Mouse (Mus musculus) erythroblast, embryonic 14.5 days (primary cell): ENCODE data around the gene Lhfp. TPM values are rescaled to one million over a fixed set of nuclear protein-coding genes. Genes with fewer than 3 reads are reported as not detected.

Source experiments
- H3K27me3 ChIP-seq: 2 replicates; pipeline ENCODE4 v1.6.1; 2012; ENCODE audit warnings: inconsistent platforms; ENCODE audit not compliant: control insufficient read depth
- H3K36me3 ChIP-seq: 2 replicates; pipeline ENCODE4 v1.6.1; 2012; ENCODE audit warnings: mild to moderate bottlenecking, inconsistent platforms; ENCODE audit not compliant: control insufficient read depth
- H3K4me1 ChIP-seq: 2 replicates; pipeline ENCODE4 v1.6.1; 2012; ENCODE audit warnings: inconsistent platforms; ENCODE audit not compliant: control insufficient read depth
- H3K4me3 ChIP-seq: replicated peaks from 2 replicates; pipeline ENCODE3; 2012; ENCODE audit warnings: moderate library complexity, mild to moderate bottlenecking, inconsistent platforms
- H3K9me3 ChIP-seq: 2 replicates; pipeline ENCODE4 v1.6.1; 2012; ENCODE audit warnings: low read length, inconsistent platforms, mixed read lengths; ENCODE audit not compliant: control insufficient read depth
- GATA1 ChIP-seq: IDR thresholded peaks from 2 replicates; pipeline ENCODE4 v1.6.1; 2012; ENCODE audit warnings: low read length, inconsistent platforms, mixed read lengths
- TAL1 ChIP-seq: IDR thresholded peaks from 3 replicates; pipeline ENCODE4 v1.6.1; 2012; ENCODE audit warnings: low read length, inconsistent platforms, mixed read lengths
- polyA plus RNA-seq: library from polyadenylated mRNA; stranded (reverse); fragments of >175 nt; gene quantifications from 2 replicates; pipeline ENCODE4 v1.2.3, GENCODE M21; 2012

Gene Lhfp
- polyA plus RNA-seq, 1 experiment: not detected

GRCm38 (mm10) chr3:53195666-53196107 lies 154.4 kb downstream of the Lhfp start:
- Histone ChIP-seq H3K9me3 (peaks cover 2% of the 10 kb centered on the region; the same call in 1 of the 2 replicates), H3K4me1 (no peaks in the 10 kb centered on the region), H3K36me3 (no peaks in the 10 kb centered on the region), H3K4me3 (no peak overlapping the region), H3K27me3 (no peaks in the 10 kb centered on the region)
- TF ChIP-seq TAL1 (no peak), GATA1 (no peak)

- Histone ChIP-seq H3K4me1 (no peaks in the 10 kb centered on the region), H3K27me3 (no peaks in the 10 kb centered on the region), H3K4me3 (no peak overlapping the region), H3K9me3 (no peaks in the 10 kb centered on the region), H3K36me3 (no peaks in the 10 kb centered on the region)
- no peak for TF ChIP-seq TAL1
Observed at GRCm38 (mm10) chr3:53200175-53200574, 158.8 kb downstream of the Lhfp start.

GRCm38 (mm10) chr3:53200853-53201252 lies 159.5 kb downstream of the Lhfp start:
- no peak for TF ChIP-seq GATA1
- no peak for TF ChIP-seq TAL1
- H3K27me3 ChIP-seq: no peaks in the 10 kb centered on the region

GRCm38 (mm10) chr3:53201670-53202069 lies 160.3 kb downstream of the Lhfp start:
- no peaks in the 10 kb centered on the region for H3K36me3 ChIP-seq
- no peak for TF ChIP-seq TAL1
- TF ChIP-seq GATA1: no peak
- no peak overlapping the region for H3K4me3 ChIP-seq
- H3K27me3 ChIP-seq: no peaks in the 10 kb centered on the region
- H3K9me3 ChIP-seq: no peaks in the 10 kb centered on the region
- no peaks in the 10 kb centered on the region for H3K4me1 ChIP-seq

More at GRCm38 (mm10) chr3:53200853-53201252, 159.5 kb downstream of the Lhfp start:
- Histone ChIP-seq H3K9me3 (no peaks in the 10 kb centered on the region), H3K36me3 (no peaks in the 10 kb centered on the region), H3K4me3 (no peak overlapping the region), H3K4me1 (no peaks in the 10 kb centered on the region)

- TF ChIP-seq GATA1 (no peak), TAL1 (no peak)
- Histone ChIP-seq H3K9me3 (no peaks in the 10 kb centered on the region), H3K36me3 (no peaks in the 10 kb centered on the region), H3K4me3 (no peak overlapping the region), H3K4me1 (no peaks in the 10 kb centered on the region), H3K27me3 (no peaks in the 10 kb centered on the region)
Observed at GRCm38 (mm10) chr3:53202184-53202583, 160.9 kb downstream of the Lhfp start.

DNA sequence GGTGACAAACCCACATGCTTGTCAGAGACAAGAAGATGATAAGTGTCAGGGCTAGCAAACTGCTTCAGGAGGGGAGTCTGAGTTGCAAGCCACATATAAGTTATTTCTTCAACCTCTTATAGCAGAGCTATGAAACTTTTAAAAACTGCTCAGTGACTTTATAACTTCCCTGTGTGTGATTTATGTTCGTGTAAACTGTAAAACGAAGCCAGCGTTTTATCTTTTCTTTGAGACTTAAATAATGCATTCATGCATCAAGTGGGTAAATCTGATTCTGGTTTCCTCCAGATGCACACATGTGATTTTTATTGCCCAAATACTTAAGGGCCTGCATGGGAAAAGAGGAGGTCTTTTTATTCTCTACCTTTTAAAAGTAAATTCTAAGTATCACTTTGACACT lies 161.4 kb downstream of the Lhfp start:
- Histone ChIP-seq H3K4me1 (no peaks in the 10 kb centered on the region), H3K27me3 (no peaks in the 10 kb centered on the region), H3K9me3 (no peaks in the 10 kb centered on the region), H3K36me3 (no peaks in the 10 kb centered on the region), H3K4me3 (no peak overlapping the region)
- TF ChIP-seq TAL1 (no peak), GATA1 (no peak)

DNA sequence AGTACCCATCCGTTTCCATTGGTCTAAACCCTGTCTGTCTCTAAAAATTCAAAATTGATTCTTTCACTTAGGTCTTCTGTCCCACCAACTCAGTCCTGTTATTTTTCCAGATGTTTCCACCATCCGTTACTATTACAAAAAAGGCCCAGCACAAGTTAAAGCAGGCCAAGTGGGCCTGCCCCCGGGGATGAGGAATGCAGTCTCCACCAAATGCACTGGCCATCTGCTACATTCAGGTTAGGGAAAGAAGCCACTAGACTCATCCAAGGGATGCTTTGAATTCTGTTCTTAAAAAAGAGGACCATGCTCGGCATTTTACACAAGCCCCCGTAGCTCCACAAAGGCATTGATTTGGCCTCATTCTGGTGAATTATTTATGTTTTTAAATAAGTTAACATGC lies 162.3 kb downstream of the Lhfp start:
- Histone ChIP-seq H3K27me3 (no peaks in the 10 kb centered on the region), H3K36me3 (no peaks in the 10 kb centered on the region), H3K4me3 (no peak overlapping the region), H3K4me1 (no peaks in the 10 kb centered on the region), H3K9me3 (no peaks in the 10 kb centered on the region)
- TF ChIP-seq TAL1 (no peak), GATA1 (no peak)

GRCm38 (mm10) chr3:53204348-53204984 lies 163.1 kb downstream of the Lhfp start:
- H3K36me3 ChIP-seq: no peaks in the 10 kb centered on the region
- TF ChIP-seq TAL1 (no peak), GATA1 (no peak)
- H3K9me3 ChIP-seq: no peaks in the 10 kb centered on the region
- no peaks in the 10 kb centered on the region for H3K4me1 ChIP-seq
- H3K27me3 ChIP-seq: no peaks in the 10 kb centered on the region
- no peak overlapping the region for H3K4me3 ChIP-seq

- no peak overlapping the region for H3K4me3 ChIP-seq
- no peak for TF ChIP-seq TAL1
- no peak for TF ChIP-seq GATA1
- no peaks in the 10 kb centered on the region for H3K9me3 ChIP-seq
- H3K4me1 ChIP-seq: no peaks in the 10 kb centered on the region
- H3K27me3 ChIP-seq: no peaks in the 10 kb centered on the region
- no peaks in the 10 kb centered on the region for H3K36me3 ChIP-seq
Observed at GRCm38 (mm10) chr3:53204985-53205365, 163.6 kb downstream of the Lhfp start.

GRCm38 (mm10) chr3:53205706-53206105 lies 164.4 kb downstream of the Lhfp start:
- no peaks in the 10 kb centered on the region for H3K36me3 ChIP-seq
- H3K27me3 ChIP-seq: no peaks in the 10 kb centered on the region
- TF ChIP-seq TAL1: no peak
- no peak overlapping the region for H3K4me3 ChIP-seq
- H3K4me1 ChIP-seq: no peaks in the 10 kb centered on the region
- no peaks in the 10 kb centered on the region for H3K9me3 ChIP-seq
